Mouse (Mus musculus) lung, postnatal 36 days (tissue): ENCODE data around the gene Cdk17.
A peak's percentile ranks its signal among the peaks of the same experiment; 100 is the strongest.

Experiments used
- DNase-seq: peaks from one replicate; pipeline ENCODE4 v3.0.0; 2022; ENCODE audit warnings: mixed read lengths

Cdk17 gene

GRCm38 (mm10) chr10:93291843-93292242 lies 131.2 kb downstream of the Cdk17 start:
- peak; percentile 94 for DNase-seq

GRCm38 (mm10) chr10:93293621-93294020 lies 132.9 kb downstream of the Cdk17 start:
- DNase-seq = peak; percentile 64

- peak; percentile 41 for DNase-seq
These were observed 134.0 kb downstream of the Cdk17 start for GRCm38 (mm10) chr10:93294547-93295219.

GRCm38 (mm10) chr10:93297774-93298173 lies 137.1 kb downstream of the Cdk17 start:
- DNase-seq = peak; percentile 73

GRCm38 (mm10) chr10:93298208-93298607 lies 137.5 kb downstream of the Cdk17 start:
- DNase-seq = no peak

GRCm38 (mm10) chr10:93301831-93302230 lies 141.2 kb downstream of the Cdk17 start:
- peak; percentile 59 for DNase-seq

- no peak for DNase-seq
These were observed 142.6 kb downstream of the Cdk17 start for GRCm38 (mm10) chr10:93303231-93303630.

GRCm38 (mm10) chr10:93305946-93306345 lies 145.3 kb downstream of the Cdk17 start:
- DNase-seq = no peak

- DNase-seq = no peak
These were observed 145.7 kb downstream of the Cdk17 start for GRCm38 (mm10) chr10:93306367-93306766.

- DNase-seq = peak; percentile 84
These were observed 148.7 kb downstream of the Cdk17 start for GRCm38 (mm10) chr10:93309131-93309933.

- DNase-seq = no peak
These were observed 149.4 kb downstream of the Cdk17 start for GRCm38 (mm10) chr10:93309934-93310621.

- DNase-seq = peak; percentile 80
These were observed 150.2 kb downstream of the Cdk17 start, which contains the start of gene Elk3 for GRCm38 (mm10) chr10:93310721-93311411. Gene Elk3, minus strand, starts transcription at chr10:93311135.

GRCm38 (mm10) chr10:93311576-93311975 lies 150.9 kb downstream of the Cdk17 start:
- no peak for DNase-seq
